Mouse (Mus musculus) right cerebral cortex, adult 18-20 months (tissue): ENCODE data around the gene Miga1.

Experiments used
- DNase-seq: peaks from one replicate; pipeline ENCODE4 v3.0.0; 2022; ENCODE audit warnings: mixed read lengths

The Miga1 gene

DNA sequence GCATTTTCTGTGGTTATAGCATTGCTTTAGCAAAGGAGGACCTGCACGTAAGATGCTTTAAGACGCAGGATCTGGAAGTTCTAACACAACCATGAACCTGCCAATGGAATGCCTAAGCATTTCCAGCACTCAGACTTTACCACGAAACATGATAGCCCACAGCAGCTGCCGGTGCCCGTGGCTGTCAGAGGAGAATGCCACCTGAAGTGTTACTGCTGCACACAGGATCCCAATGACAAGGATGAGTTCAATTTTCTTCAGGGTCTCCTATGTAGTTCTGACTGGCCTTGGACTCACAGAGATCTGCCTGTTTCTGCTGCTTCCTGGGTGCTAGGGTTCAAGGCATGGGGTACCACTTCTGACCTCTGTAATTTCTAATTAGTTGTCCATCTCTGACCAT lies 55.4 kb downstream of the Miga1 start:
- DNase-seq = no peak

DNA sequence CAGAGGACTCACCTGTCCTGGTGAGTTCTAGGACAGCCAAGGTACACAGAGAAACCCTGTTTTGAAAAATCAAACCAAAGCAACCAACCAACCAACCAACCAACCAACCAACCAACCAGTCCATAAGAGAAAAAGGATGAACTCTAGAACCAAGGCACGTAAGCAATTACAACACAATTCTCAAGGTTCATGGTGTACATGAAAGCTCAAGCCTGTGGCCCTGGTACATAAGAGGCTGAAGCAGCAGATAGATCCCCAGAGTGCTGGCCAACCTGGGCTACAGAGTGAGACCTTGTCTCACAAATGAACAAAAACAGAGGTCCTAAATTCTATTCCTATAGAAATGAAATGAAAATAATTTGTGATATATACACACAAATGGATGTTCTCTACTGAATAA lies 55.9 kb downstream of the Miga1 start:
- no peak for DNase-seq

DNA sequence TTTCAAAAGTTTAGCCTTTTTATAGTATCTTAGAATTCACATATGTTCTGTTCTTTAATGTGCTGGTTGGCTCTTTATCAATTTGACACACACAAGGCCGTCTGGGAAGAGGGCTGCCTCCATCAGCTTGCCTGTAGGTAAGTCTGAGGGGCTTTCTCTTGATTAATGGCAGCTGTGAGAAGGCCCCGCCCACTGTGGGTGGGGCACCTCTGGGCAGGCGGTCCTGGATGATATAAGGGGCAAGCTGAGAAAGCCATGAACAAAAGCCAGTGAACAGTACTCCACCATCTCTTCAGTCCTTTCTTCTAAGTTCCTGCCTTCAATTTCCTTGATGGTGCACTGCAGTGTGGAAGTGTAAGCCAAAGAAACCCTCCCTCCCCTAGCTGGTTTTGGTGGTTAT lies 58.1 kb downstream of the Miga1 start:
- DNase-seq = no peak

DNA sequence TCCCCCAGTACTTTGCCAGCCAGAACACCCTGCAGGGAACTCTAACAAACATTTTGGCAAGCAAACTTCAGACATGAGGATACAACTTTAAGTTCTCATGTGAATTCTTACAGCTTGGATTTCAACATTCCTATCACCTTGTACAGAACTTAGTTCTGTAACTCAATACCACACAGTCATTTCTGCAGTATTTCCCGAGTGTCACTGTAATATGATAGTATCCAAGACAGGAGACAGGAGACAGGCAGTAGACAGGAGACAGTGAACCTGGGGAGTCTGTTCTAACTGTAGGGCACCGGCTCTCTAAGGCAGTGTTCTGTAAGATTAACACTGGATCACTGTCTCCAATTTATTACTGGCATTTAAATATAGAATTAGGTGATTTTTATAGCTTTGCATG lies 61.8 kb downstream of the Miga1 start:
- DNase-seq = no peak

DNA sequence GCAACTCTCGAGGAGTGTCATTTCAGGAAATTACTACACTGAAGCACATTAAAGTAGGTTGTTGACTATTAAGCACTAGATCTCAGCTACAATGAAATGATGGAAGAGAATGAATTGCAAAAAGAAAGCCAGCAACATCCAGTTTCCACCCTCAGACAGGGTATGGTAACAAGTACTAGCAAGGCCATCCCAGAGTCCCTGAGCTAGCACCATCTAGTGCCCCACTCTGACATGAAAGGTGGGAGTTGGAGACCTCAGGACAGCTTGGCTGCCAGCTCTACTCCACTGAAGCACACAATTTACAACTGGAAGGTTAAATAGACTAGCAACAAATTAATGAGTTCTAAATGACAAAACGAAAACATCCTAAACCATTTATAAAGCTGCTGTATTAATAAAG lies 62.3 kb downstream of the Miga1 start:
- no peak for DNase-seq

DNA sequence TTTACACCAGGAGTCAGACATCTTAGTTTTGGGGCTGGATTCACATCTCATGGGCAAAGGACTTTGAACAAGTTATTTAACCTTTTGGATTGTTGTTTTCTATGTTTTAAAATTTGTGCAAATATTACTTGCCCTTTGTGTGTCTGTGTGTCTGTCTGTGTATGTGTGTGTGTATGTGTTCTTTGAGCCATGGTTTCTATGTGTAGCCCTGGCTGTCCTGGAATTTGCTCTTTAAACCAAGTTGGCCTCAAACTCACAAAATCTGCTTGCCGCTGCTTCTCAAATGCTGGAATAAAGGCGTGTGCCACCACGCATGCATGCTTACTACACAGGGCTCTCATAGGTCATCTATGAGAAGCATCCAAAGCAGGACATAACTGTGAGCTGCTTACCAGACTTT lies 63.3 kb downstream of the Miga1 start:
- no peak for DNase-seq

DNA sequence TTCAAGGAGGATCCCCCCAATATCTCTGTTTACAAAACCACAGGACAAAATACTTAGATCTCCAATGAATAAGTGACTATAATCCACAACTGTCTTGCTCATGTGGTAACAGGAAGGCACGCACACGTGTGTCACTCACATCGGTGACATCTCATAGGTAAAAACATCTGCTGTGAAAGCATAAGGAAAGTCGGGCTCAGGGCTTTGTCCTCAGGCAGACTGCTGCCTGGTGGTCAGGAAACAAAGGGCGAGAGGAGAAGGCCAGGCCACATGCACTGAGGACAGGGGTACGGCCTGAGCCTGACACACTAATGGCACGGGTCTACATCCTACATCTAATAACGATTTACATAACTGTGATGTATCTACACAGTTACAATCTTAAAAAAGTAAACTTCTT lies 65.2 kb downstream of the Miga1 start:
- DNase-seq = no peak

DNA sequence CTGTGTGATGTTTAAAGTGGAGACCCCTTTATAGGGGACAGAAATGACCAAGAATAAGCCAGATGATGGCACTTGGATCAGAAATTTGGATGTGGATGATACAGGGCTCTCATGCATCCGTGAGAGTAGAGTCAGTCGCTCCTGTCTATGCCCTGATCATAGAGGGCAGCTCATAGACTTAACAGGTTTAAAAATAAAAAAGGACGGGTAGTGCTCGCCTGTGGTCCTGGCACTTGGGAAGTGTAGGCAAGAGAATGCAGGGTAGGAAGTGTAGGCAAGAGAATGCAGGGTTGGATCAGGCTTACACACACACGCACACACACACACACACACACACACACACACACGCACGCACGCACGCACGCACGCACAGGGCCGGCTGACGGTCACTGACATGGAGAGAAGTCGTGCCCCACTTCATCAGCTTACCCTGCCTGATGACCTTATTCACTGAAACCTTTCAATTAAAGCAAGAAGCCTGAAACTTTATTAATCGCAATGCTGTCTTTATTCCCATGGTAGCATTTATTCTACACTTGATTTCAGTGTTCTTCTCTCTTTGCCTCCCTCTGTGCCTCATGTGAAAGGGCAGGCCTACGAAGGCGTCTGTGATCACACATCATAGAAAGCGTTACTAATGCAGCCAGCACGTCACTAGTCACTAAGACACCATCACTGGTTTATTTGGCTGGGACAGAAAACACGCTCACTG lies 67.1 kb downstream of the Miga1 start:
- DNase-seq = no peak

DNA sequence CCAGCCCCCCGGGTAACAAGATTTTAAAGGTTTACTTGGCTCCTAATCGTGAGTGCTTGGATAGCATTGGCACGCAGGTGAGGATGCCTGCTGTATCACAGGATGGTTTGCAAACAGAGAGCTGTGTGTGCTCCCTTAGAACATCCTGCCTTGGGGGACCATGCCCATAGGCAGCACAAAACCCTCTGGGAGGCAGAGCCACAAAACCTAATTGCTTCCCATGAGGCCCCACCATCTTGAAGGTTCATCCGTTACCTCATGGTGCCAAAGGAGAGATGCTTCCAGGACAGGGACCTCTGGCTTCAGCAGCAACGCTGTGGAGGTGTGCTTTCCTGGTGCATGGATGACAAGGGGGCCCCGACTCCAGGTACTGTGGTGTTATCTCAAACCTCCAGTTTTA lies 68.3 kb downstream of the Miga1 start:
- DNase-seq = no peak

DNA sequence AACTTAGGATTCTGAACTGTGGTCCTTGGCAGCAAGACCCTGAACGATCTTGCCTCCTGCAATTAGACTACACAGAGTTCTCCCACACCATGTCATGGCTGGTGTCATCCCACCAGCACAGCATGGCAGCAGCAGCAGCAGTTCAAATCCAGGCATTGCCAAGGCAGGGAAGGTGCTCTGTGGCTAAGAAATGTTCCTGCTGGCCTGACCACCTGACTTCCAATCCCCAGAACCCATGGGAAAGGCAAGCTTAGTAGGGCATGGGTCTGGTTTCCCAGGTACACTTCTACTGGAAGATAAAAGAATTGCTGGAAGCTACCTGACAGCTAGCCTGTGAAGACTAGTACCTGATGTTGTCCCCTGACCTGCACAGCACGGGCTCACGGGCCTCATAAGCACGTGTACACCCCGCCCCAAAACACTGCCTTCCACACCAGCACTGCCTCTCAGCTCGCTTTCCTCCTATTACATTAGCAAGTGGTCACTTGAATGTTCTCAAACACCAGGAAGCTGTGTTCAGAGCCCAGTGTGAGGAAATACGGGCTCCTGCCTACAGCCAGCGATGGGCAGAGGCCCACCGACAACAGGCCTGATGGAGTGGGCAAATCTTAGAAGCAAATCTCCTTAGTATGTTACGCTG lies 69.0 kb downstream of the Miga1 start:
- no peak for DNase-seq

DNA sequence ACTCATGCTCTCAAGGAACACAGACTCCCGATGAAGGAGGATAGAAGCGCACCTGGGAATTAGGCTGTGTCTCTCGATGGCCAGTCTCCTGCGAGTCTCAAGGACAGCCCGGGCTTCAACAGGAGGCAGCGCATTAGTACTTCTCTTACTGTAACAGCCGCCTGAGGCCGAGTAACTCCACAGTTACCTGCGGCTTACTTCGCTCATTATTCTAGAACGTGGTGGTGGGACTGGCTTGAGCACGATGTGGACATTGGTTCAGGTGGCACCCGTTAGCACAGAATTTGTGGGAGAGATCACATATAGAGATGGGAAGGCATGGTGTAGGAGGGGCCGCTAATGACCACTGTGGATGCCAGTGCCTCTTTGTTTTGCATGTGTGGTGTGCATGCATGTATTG lies 72.1 kb downstream of the Miga1 start:
- DNase-seq = no peak

DNA sequence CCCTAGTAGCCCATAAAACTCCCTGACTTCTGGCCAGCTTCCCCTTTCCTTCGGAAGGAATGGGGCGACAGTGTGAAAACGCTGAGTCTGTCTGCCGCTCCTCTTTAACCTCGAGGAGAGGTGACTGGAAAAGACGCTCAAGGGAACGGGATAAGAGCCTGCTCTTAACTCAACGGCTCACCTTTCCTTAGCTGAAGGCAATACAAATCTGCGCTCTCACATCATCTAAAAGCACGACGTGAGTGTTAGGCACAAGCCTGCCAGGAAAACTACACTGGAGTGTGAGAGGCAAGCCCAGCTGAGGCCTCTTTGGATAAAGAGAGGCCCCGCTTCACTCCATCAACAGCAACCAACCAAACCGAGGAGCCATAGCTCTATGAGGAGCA lies 74.2 kb downstream of the Miga1 start, which contains the start of gene Nexn:
TSS of gene Nexn (minus strand) at position 315 of the 386 bp plus-strand sequence.
- DNase-seq = no peak

DNA sequence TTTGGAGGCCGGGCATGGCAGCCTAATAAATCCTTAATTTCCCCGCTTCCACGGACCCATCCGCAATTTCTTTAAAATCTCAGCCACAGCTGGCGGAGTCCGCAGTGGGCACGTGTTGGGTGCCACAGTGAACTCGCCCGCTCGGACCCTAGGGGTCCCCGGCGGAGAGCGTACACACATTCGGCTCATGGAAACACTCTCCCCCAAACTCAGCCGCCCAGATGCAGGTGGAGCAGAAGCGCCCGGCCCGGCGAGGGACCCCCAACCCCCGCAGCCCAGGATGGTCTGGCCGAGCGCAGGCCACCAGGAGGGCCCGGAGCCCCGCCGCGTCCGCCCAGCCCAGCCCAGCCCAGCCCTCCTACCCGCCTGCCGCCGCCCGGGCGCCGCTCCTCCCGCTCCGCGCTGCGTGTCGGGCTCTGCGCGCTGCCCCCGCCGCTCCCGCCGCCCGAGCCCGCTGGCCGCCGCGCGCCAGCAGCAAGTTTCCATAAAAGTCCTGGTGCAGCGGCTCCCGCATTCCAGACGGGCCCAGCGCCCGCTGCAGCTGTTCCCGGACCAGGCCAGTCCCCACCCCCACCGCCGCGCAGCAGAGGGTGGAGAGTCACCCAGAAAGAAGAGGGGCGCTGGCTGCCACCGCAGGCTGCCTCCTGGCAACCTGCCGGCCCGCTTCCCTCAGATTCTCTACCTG lies 74.7 kb downstream of the Miga1 start:
- DNase-seq = peak; percentile 43

DNA sequence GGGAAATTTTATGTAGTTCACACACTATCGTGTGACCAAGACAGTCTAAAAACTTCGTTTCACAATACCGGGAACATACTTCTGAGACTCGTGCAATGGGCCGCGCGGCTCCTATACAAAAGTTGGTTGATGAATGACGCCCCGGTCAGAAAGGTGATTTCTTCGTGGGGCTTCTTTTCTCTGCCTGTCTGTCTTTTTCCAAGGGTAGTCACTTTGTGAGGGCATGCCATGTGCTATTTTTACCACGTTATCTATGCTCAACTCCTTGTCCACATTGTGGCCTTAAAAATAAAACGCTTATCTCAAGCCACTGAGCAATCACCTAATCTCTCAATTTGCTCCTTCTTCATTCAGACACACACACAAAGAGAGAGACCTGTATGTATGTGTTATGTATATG lies 75.4 kb downstream of the Miga1 start:
- no peak for DNase-seq

DNA sequence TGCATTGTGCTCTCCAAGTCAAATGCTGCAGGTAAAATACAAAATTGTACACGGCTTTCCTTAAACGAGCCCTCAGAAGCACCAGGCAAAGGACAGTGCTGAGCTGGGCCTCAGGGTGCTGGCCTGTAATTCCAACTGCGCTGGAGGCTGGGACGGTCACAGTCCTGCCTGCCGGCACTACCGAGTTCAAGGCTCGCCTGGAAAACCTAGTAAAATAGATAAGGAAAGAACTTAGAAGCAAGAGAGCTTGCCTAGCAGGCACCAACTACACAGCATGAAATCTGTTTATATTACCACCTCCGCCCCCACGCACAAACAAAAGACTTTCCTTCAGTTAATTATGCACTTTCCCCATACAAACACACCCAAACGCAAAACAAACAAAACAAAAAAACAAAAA lies 75.8 kb downstream of the Miga1 start:
- no peak for DNase-seq

DNA sequence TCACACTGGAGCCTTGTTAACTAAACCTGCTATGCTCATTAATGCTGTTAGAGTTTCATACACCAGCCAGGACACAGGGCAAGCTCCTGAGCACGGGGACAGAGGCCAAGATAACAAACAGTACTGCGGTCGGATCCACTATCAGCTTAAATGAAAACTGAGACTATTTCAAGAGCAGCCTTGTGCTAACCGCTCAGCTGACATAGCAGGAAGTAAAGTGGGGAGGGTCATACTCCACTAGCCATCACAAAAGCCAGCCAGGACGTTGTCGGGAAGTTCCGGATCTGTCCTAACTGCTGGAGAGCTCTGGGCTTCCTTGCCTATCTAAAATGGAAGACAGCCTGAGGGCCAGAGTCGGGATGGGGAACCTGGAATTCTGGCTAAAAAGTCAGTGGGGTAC lies 78.3 kb downstream of the Miga1 start:
- no peak for DNase-seq

DNA sequence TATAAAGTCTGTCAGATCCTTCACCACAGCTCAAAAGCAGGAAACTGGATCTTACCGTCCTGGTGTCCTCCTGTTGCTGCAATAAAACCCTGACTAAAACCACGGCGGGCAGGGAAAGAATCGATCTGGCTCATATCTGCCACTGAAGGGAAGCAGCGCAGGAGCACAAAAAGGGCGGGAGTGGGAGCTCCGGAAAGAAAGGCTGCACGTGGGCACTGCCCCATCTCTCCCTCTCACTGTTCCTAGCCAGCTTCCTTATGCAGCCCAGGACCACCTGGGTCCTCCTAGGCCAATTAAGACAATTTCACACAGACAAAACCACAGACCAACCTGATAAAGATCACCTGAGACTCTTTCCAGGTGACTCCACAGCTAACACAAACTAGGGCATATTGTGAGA lies 78.8 kb downstream of the Miga1 start:
- DNase-seq = no peak

DNA sequence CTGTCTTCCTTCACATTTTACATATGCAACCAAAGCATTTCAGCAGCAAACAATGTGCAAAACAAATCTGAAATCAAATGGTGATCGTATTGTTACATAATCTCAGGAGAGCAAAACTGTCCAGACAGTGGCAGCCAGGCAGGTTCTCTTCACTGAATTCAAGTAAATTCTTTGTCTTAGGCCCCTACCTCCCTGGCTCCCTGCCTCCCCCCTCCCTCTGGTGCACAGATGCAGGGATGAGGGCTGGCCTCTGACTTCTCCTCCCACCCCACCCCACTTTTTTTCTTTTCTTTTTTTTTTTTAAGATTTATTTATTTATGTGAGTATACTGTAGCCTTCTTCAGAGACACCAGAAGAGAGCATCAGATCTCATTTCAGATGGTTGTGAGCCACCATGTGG lies 79.8 kb downstream of the Miga1 start:
- DNase-seq = no peak

DNA sequence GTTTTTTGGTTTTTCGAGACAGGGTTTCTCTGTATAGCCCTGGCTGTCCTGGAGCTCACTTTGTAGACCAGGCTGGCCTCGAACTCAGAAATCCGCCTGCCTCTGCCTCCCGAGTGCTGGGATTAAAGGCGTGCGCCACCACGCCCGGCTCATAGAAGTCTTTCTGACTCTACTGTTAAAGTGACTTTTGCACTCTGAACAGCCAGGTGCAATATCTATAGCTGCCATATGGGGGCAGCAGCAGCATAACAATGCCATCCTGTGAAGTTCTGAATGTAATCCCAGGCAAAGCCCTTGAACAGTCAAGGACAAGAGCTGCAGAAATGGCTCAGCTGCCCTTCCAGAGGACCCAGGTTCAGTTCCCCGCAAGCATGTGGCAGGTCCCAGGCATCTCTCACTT lies 80.8 kb downstream of the Miga1 start:
- peak; percentile 71 for DNase-seq

DNA sequence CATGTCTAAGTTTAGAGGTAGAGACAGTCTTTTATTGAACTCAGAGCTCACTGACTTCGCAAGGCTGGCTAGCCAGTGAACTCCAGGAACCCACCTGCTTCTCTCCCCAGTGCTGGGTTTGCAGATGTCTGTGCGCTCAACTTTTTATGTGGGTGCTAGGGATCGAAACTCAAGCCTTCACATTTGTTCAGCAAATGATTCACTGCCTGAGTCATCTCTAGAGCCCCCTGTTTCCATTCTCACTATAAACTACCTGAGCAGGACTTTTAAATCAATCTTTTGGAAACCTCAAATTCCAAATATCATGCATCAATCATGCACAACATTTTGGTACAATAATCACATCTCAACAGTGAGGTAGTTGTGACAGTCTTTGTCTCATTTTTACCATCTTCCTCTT lies 82.7 kb downstream of the Miga1 start:
- no peak for DNase-seq

DNA sequence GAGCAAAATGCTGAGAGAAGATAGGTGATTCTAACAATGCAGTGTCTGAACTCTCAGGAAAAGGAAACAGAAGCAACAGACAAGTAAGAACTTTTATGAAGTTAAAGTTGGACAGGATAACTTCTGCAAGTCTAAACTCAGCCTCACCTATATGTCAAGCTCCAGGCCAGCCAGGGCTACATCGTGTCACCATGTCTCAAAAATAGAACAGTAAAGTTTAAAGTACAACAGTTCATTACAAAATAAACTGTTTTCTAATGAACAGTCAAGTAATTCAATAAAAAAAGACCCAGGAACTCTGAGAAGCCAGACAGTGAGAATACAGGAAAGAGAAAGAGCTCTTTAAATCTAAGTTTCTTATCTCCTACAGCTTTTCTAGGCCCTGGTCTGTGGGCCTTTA lies 89.7 kb downstream of the Miga1 start:
- DNase-seq = no peak

DNA sequence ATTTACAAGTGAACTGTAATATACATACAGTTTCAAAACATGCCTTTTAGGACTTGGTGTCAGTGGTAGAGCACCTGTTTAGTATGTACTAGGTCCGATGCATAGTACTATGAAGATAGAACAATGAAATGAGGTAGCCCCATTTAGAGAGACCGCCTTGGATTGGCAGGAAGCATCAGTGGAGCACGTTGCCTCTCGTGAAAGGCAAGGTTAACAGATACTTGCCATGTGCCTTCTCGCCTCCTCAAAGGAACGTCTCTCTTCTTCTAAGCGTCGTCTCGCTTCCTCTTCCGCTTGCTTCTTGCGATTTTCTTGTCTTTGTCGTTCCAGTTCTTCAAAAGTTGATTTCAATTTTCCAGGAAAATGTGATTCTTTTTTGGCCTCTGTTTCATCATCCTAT lies 92.5 kb downstream of the Miga1 start:
- no peak for DNase-seq

DNA sequence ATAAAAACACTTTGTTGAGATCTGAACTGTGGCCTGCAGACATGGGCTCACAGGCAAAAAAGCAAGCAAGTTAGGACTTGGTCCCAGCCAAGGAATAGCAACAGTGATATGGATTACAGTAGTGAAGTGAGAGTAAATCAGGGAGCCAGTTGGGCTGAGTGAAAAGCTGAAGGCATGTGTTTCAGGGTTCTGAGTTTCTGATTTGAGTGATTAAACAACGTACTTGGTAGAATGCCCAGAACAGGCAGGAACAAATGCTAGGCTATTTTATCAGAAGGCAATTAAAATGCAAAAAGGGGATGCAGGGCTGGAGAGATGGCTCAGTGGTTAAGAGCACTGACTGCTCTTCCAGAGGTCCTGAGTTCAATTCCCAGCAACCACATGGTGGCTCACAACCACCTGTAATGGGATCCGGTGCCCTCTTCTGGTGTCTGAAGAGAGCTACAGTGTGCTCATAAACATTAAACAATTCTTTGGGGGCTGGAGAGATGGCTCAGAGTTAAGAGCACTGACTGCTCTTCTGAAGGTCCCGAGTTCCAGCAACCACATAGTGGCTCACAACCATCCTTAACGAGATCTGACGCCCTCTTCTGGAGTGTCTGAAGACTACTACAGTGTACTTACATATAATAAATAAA lies 94.8 kb downstream of the Miga1 start:
- DNase-seq = no peak

DNA sequence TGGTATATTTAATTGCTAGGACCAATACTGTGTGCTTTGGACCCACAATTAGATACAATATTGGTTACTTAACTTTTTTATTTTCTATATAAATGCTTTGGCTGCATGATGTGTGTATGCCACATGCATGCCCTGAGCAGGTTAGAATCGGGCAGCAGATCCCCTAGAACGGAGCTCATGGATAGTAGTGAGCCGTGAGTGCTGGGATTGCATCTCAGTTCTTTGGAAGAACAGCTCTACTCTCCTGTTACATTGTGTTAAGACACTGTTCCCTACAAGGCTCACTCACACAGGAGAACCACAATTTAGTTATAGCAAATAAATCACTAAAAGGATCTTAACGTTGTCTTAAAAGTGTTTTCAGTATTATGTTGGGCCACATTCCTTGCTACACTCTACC lies 96.9 kb downstream of the Miga1 start:
- no peak for DNase-seq
